Mouse (Mus musculus): ENCODE measurements around the gene Gsdma2. TPM values are rescaled to one million over a fixed set of nuclear protein-coding genes. Genes with fewer than 3 reads are reported as not detected.
"Not testable (repeated sequence)": the region's sequence is repeated elsewhere in the genome, so short reads cannot be mapped to it uniquely, and the experiment has no call there.

Gene Gsdma2
- polyA plus RNA-seq (2014; fragmentation: Nextera tagmentation; extraction: Ambion mirVana): not detected in 2 replicates

DNA sequence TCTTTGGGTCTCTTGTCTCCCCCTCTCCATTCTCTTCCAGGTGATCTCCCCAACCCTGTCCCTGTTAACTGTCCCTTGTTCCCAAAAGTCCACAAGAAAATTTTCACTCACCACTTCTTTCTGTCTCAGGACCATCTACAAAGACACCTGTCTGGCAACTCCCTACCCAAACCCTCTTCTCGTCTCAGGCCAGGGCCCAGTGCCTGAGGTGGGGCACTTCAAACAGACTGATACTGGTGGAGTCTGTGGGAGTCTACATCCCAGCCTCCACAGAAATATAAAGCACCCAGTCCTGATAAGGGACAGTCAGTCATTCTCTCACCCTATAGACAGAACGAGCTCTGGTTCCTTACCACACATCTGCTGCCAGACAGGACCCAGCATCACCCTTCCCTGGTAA is at the start of gene Gsdma2:
TSS of gene Gsdma2 (plus strand) at position 301 of the 400 bp plus-strand sequence.
- H3K4me2 ChIP-seq (ENCODE audit: low read length): no peak within 1 kb of the TSS
- no peak within 1 kb of the TSS for H3K27ac ChIP-seq (ENCODE audit: low read depth, low read length)
- H3K36me3 ChIP-seq (ENCODE audit: control insufficient read depth, insufficient read depth, low read length): no peaks in the 10 kb centered on the region
- ATAC-seq (no peak), DNase-seq (ENCODE audit: low spot score) (no peak)
- no peaks in the 10 kb centered on the region for H3K27me3 ChIP-seq (replicated peaks; ENCODE audit: control insufficient read depth, insufficient read depth, low read length)
- H3K4me3 ChIP-seq (ENCODE audit: low read depth, low read length): no peak within 1 kb of the TSS
- H3K9me3 ChIP-seq (replicated peaks; ENCODE audit: control insufficient read depth, low read length): no peaks in the 10 kb centered on the region
- no peak within 1 kb of the TSS for H3K9ac ChIP-seq (ENCODE audit: low read length)
- 73% methylated on average over 2 of the region's 2 CpGs for WGBS
- H3K4me1 ChIP-seq (ENCODE audit: control insufficient read depth, insufficient read depth, low read length): no peaks in the 10 kb centered on the region

DNA sequence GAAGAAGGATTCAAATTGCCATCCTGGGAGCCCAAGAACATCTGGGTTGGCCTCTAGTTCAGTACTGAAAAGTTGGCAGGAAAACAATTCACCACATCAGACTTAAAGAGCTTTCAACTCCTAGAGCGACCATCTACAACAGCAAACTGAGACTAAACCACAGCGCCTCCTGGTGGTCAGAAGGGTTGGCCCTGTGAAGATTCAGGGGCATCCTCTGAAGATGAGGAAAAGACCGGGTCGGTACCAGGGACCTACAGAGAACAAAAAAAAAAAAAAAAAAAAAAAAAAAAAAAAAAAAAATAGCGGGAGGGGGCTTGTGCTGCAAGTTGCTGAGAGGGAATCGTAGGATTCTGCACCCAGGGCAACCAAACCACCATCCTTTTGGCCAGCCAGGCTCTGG is 49.2 kb upstream of the Gsdma2 start:
- 39% methylated on average over 6 of the region's 6 CpGs for WGBS
- Histone ChIP-seq H3K4me3 (ENCODE audit: low read depth, low read length) (no peak overlapping the region), H3K4me1 (ENCODE audit: control insufficient read depth, insufficient read depth, low read length) (no peaks in the 10 kb centered on the region), H3K27me3 (replicated peaks; ENCODE audit: control insufficient read depth, insufficient read depth, low read length) (no peaks in the 10 kb centered on the region), H3K27ac (ENCODE audit: low read depth, low read length) (no peak overlapping the region), H3K9ac (ENCODE audit: low read length) (no peak overlapping the region), H3K9me3 (replicated peaks; ENCODE audit: control insufficient read depth, low read length) (no peaks in the 10 kb centered on the region), H3K4me2 (ENCODE audit: low read length) (no peak overlapping the region), H3K36me3 (ENCODE audit: control insufficient read depth, insufficient read depth, low read length) (no peaks in the 10 kb centered on the region)
- ATAC-seq (no peak), DNase-seq (ENCODE audit: low spot score) (peak; percentile 52)

DNA sequence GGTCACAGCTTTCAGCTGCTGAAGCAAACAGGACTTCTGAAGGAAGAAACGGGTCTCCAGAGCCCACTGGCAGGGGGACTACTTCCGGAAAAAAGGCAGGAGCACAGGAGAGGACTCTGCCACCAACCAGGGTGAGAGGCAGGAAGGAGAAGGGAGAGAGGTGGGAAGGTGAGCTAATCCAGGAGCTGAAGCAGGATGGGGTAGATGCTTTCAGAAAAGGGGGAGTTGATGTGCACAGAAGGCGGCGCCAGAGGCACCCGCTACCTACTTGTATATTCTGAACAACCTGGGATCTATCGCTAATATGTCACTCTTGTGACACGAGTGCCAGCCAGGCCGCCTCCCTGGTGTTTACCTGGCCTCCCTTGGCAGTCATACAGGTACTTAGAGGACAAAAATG is 48.6 kb upstream of the Gsdma2 start, which contains the start of gene Lrrc3c:
TSS of gene Lrrc3c (plus strand) at position 301 of the 400 bp plus-strand sequence.
- DNase-seq (ENCODE audit: low spot score): no peak
- Histone ChIP-seq H3K9me3 (replicated peaks; ENCODE audit: control insufficient read depth, low read length) (no peaks in the 10 kb centered on the region), H3K36me3 (ENCODE audit: control insufficient read depth, insufficient read depth, low read length) (no peaks in the 10 kb centered on the region), H3K4me3 (ENCODE audit: low read depth, low read length) (no peak within 1 kb of the TSS), H3K27me3 (replicated peaks; ENCODE audit: control insufficient read depth, insufficient read depth, low read length) (no peaks in the 10 kb centered on the region), H3K9ac (ENCODE audit: low read length) (no peak within 1 kb of the TSS), H3K4me1 (ENCODE audit: control insufficient read depth, insufficient read depth, low read length) (no peaks in the 10 kb centered on the region), H3K4me2 (ENCODE audit: low read length) (peak within 1 kb of the TSS; percentile 24; the same call in 1 of the 2 replicates), H3K27ac (ENCODE audit: low read depth, low read length) (no peak within 1 kb of the TSS)
- ATAC-seq: no peak
- 86% methylated on average over 8 of the region's 8 CpGs for WGBS

DNA sequence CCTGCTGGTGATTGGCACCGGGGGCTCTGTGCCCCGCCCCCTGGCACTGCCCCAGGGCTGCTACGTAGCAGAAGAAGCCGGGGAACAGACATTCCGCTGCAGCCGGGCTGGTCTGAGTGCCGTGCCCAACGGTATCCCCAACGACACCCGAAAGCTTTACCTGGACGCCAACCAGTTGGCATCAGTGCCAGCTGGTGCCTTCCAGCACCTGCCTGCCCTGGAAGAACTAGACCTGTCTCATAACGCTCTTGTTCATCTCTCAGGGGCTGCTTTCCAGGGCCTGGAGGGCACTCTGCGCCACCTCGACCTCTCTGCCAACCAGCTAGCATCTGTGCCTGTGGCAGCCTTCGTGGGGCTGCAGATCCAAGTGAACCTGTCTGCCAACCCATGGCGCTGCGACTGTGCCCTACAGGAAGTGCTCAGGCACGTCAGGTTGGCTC is 47.7 kb upstream of the Gsdma2 start:
- WGBS: 54% methylated on average over 18 of the region's 18 CpGs
- no peak overlapping the region for H3K27ac ChIP-seq (ENCODE audit: low read depth, low read length)
- no peaks in the 10 kb centered on the region for H3K27me3 ChIP-seq (replicated peaks; ENCODE audit: control insufficient read depth, insufficient read depth, low read length)
- H3K9me3 ChIP-seq (replicated peaks; ENCODE audit: control insufficient read depth, low read length): no peaks in the 10 kb centered on the region
- H3K9ac ChIP-seq (ENCODE audit: low read length): no peak overlapping the region
- DNase-seq (ENCODE audit: low spot score): peak; percentile 22
- no peak overlapping the region for H3K4me3 ChIP-seq (ENCODE audit: low read depth, low read length)
- H3K4me2 ChIP-seq (ENCODE audit: low read length): peak overlapping the region; percentile 24; the same call in 1 of the 2 replicates
- no peaks in the 10 kb centered on the region for H3K4me1 ChIP-seq (ENCODE audit: control insufficient read depth, insufficient read depth, low read length)
- no peak for ATAC-seq
- H3K36me3 ChIP-seq (ENCODE audit: control insufficient read depth, insufficient read depth, low read length): no peaks in the 10 kb centered on the region

DNA sequence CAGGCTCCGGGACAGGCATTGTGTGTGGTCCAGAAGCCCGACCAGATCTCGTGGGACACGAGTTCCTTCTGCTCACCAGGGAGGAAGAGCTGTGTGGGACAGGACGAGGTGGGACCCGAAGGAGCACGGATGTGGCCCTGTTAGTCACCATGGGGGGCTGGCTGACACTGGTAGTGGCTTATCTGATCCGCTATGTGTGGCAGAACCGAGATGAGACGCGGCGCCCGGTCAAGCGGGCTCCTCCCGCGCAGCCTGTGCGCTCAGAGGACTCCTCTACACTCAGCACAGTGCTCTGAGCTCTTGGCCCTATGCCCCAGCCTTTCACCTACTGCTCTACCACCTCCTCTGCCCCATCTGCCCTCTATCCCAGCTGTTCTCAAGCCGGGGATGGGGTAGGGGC is 47.3 kb upstream of the Gsdma2 start:
- H3K27ac ChIP-seq (ENCODE audit: low read depth, low read length): no peak overlapping the region
- no peak for ATAC-seq
- H3K9me3 ChIP-seq (replicated peaks; ENCODE audit: control insufficient read depth, low read length): no peaks in the 10 kb centered on the region
- no peaks in the 10 kb centered on the region for H3K27me3 ChIP-seq (replicated peaks; ENCODE audit: control insufficient read depth, insufficient read depth, low read length)
- WGBS: 45% methylated on average over 18 of the region's 18 CpGs
- DNase-seq (ENCODE audit: low spot score): no peak
- no peaks in the 10 kb centered on the region for H3K4me1 ChIP-seq (ENCODE audit: control insufficient read depth, insufficient read depth, low read length)
- H3K4me3 ChIP-seq (ENCODE audit: low read depth, low read length): no peak overlapping the region
- no peak overlapping the region for H3K9ac ChIP-seq (ENCODE audit: low read length)
- H3K4me2 ChIP-seq (ENCODE audit: low read length): peak overlapping the region; percentile 24; the same call in 1 of the 2 replicates
- H3K36me3 ChIP-seq (ENCODE audit: control insufficient read depth, insufficient read depth, low read length): no peaks in the 10 kb centered on the region

DNA sequence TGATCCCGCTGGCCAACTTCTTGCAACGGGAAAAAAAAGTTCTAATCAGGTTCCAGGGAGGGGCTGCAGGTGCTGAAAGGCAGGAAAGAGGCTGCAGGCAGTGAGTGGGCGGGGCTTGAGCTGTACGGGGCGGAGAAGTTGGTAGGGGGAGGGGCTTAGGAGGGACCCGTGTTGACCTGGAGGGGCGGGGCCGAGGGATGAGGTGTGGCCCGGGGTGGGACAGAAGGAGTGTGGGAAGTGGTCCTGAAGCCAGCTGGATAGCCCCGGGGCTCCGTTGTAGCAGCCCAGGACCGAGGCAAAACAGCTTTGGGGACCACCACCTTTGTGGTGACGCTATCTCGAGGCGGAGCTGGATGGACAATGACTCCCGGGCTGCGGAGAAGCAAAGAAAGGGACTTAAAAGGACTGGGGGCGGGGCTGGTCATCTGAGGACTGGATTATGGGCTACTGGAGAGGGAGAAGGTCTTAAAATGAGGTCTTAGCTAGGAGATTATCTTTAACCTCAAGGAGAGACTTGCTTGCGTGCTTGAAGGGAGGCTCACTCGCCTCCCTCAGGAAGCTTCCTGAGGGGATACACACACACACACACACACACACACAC is 44.4 kb upstream of the Gsdma2 start:
- no peaks in the 10 kb centered on the region for H3K4me1 ChIP-seq (ENCODE audit: control insufficient read depth, insufficient read depth, low read length)
- no peak for ATAC-seq
- no peak overlapping the region for H3K27ac ChIP-seq (ENCODE audit: low read depth, low read length)
- H3K36me3 ChIP-seq (ENCODE audit: control insufficient read depth, insufficient read depth, low read length): no peaks in the 10 kb centered on the region
- no peaks in the 10 kb centered on the region for H3K9me3 ChIP-seq (replicated peaks; ENCODE audit: control insufficient read depth, low read length)
- H3K9ac ChIP-seq (ENCODE audit: low read length): no peak overlapping the region
- peak overlapping the region; percentile 35 for H3K4me2 ChIP-seq (ENCODE audit: low read length)
- under 1% methylated on average over 19 of the region's 20 CpGs for WGBS
- H3K27me3 ChIP-seq (replicated peaks; ENCODE audit: control insufficient read depth, insufficient read depth, low read length): no peaks in the 10 kb centered on the region
- DNase-seq (ENCODE audit: low spot score): no peak
- H3K4me3 ChIP-seq (ENCODE audit: low read depth, low read length): peak overlapping the region; percentile 13; the same call in 1 of the 2 replicates

DNA sequence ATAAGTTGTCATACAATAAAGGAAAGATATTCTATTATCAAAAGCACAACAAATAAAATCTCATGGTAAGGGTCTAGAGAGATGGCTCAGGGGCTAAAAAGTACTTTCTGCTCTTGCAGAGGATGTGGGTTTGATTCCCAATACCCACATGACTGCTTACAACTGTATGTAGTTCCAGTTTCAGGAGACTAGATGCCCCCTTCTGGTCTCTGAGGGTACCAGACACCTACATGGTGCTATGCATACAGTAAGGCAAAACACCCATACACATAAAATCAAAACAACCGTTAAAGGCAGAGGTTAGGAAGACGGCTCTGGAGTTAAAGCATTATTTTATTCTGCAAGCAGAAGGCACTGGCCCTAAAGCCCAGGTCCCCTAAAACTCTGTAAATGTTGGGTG is 42.6 kb upstream of the Gsdma2 start:
- Histone ChIP-seq H3K4me1 (ENCODE audit: control insufficient read depth, insufficient read depth, low read length) (no peaks in the 10 kb centered on the region), H3K4me2 (ENCODE audit: low read length) (no peak overlapping the region), H3K9me3 (replicated peaks; ENCODE audit: control insufficient read depth, low read length) (no peaks in the 10 kb centered on the region), H3K27me3 (replicated peaks; ENCODE audit: control insufficient read depth, insufficient read depth, low read length) (no peaks in the 10 kb centered on the region), H3K4me3 (ENCODE audit: low read depth, low read length) (no peak overlapping the region), H3K9ac (ENCODE audit: low read length) (no peak overlapping the region), H3K36me3 (ENCODE audit: control insufficient read depth, insufficient read depth, low read length) (no peaks in the 10 kb centered on the region), H3K27ac (ENCODE audit: low read depth, low read length) (no peak overlapping the region)
- WGBS: 82% methylated on average over 2 of the region's 2 CpGs
- DNase-seq (ENCODE audit: low spot score) (no peak), ATAC-seq (no peak)

DNA sequence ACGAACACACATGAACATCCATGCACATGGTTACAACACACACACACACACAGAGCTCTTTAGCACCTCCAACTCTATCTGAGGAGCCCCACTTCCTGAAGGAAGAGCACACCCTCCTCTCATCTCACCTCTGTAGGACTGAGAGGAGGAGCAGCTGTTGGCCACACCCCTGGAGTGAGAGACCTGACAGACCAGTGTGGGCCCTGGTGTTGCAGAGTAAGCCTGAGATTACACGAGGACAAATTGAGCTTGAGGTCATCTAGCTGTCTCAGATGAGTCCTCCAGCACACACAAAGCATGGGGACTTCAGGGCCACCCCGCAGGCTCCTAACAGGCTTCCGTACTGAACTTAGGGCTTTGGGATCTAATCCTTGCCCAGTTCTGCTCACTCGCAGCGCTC is 41.6 kb upstream of the Gsdma2 start:
- ATAC-seq: not testable (repeated sequence)

DNA sequence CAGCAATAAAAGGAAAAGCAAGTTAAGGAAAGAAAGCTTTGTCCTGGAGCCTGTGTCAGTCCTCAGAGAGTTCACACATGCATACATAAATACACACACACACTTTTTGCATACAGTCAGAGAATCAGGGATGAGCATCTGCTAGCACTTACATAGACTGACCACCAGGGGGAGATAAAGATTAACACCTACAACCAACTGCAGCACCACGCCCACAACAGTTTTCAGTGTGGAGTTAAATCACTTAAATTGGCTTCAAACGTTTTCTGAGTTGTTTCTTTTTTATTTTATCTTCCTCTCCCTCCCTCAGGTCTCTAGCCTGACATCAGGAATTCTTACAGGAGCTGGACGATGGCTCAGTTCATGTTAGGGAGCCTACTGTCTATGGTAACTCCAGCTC is 39.8 kb upstream of the Gsdma2 start:
- Histone ChIP-seq H3K4me1 (ENCODE audit: control insufficient read depth, insufficient read depth, low read length) (no peaks in the 10 kb centered on the region), H3K27ac (ENCODE audit: low read depth, low read length) (no peak overlapping the region), H3K9me3 (replicated peaks; ENCODE audit: control insufficient read depth, low read length) (no peaks in the 10 kb centered on the region), H3K4me3 (ENCODE audit: low read depth, low read length) (no peak overlapping the region), H3K36me3 (ENCODE audit: control insufficient read depth, insufficient read depth, low read length) (no peaks in the 10 kb centered on the region), H3K27me3 (replicated peaks; ENCODE audit: control insufficient read depth, insufficient read depth, low read length) (no peaks in the 10 kb centered on the region), H3K4me2 (ENCODE audit: low read length) (no peak overlapping the region), H3K9ac (ENCODE audit: low read length) (no peak overlapping the region)
- ATAC-seq (no peak), DNase-seq (ENCODE audit: low spot score) (peak; percentile 87)
- WGBS: 9% methylated on average over 3 of the region's 3 CpGs

More for the DNA sequence above, 41.6 kb upstream of the Gsdma2 start:
- H3K4me3 ChIP-seq (ENCODE audit: low read depth, low read length); H3K36me3 ChIP-seq (ENCODE audit: control insufficient read depth, insufficient read depth, low read length); H3K9me3 ChIP-seq (replicated peaks; ENCODE audit: control insufficient read depth, low read length); H3K4me1 ChIP-seq (ENCODE audit: control insufficient read depth, insufficient read depth, low read length); DNase-seq (ENCODE audit: low spot score); H3K4me2 ChIP-seq (ENCODE audit: low read length); H3K27ac ChIP-seq (ENCODE audit: low read depth, low read length); H3K9ac ChIP-seq (ENCODE audit: low read length); H3K27me3 ChIP-seq (replicated peaks; ENCODE audit: control insufficient read depth, insufficient read depth, low read length): not testable (repeated sequence)
- WGBS: 68% methylated on average over 6 of the region's 6 CpGs

All from forebrain, embryonic 14.5 days (tissue).